Comparison of ENCODE assay signal across 8 mouse cellular contexts in the genomic region with DNA sequence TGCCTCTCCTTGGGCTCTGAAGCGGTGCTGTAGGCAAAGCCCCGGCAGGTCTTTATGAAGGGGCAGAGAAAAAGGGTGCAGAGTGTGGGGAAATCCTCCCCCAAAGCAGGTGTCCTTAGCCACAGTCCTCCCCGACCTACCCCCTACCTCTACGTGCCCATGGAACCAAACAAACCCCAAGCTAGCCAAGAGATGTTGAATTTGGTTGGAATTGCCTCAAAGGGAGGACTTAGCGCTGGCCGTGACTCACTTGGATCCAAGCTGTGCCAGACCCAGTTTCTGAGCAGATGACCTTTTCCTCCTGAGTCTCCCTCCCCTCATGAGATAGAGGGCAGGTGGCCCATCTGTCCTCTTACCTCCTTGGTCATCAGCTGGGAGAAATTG.
DNase-seq lines count a peak whose midpoint lies in the region; ATAC-seq lines count a peak whose summit lies in the region.

No protein-coding gene starts in this region.

- H3K36me3 ChIP-seq in forebrain, embryonic 10.5 days (replicated peaks) = no peaks in the 10 kb centered on the region
- no peaks in the 10 kb centered on the region for H3K36me3 ChIP-seq in forebrain, embryonic 15.5 days
- no peaks in the 10 kb centered on the region for H3K36me3 ChIP-seq in limb, embryonic 15.5 days

- no peak for ATAC-seq in forebrain, embryonic 15.5 days (replicated peaks)
- no peak for ATAC-seq in limb, embryonic 15.5 days (ENCODE audit: insufficient number of reproducible peaks, low FRiP score, low TSS enrichment, low read depth)
- ATAC-seq in monocyte, adult 5-6 weeks (replicated peaks; ENCODE audit: insufficient number of reproducible peaks, low FRiP score, low TSS enrichment, poor library complexity, severe bottlenecking) = no peak

- H3K27me3 ChIP-seq in forebrain, embryonic 10.5 days (ENCODE audit: poor library complexity, severe bottlenecking) = peaks cover 6% of the 10 kb centered on the region; the same call in 1 of the 2 replicates
- no peaks in the 10 kb centered on the region for H3K27me3 ChIP-seq in forebrain, embryonic 15.5 days
- H3K27me3 ChIP-seq in limb, embryonic 15.5 days = peaks cover 8% of the 10 kb centered on the region; the same call in 1 of the 2 replicates

- no peak overlapping the region for H3K9ac ChIP-seq in forebrain, embryonic 15.5 days (replicated peaks)
- H3K9ac ChIP-seq in limb, embryonic 15.5 days = no peak overlapping the region

- no peak overlapping the region for H3K4me3 ChIP-seq in forebrain, embryonic 10.5 days
- no peak overlapping the region for H3K4me3 ChIP-seq in forebrain, embryonic 15.5 days
- no peak overlapping the region for H3K4me3 ChIP-seq in limb, embryonic 15.5 days

- peaks cover 41% of the 10 kb centered on the region for H3K4me1 ChIP-seq in forebrain, embryonic 10.5 days
- peaks cover 15% of the 10 kb centered on the region for H3K4me1 ChIP-seq in forebrain, embryonic 15.5 days
- peaks cover 23% of the 10 kb centered on the region for H3K4me1 ChIP-seq in limb, embryonic 15.5 days

- H3K4me2 ChIP-seq in forebrain, embryonic 15.5 days (replicated peaks) = no peak overlapping the region
- 0 out of 2 replicates have a peak overlapping the region, but pooled peaks have one; percentile 12 for H3K4me2 ChIP-seq in limb, embryonic 15.5 days

- DNase-seq in forebrain, embryonic 10.5 days (ENCODE audit: extremely low spot score, low spot score) = no peak
- DNase-seq in Muller cell, postnatal 12 days (ENCODE audit: inconsistent ontology term) = peak; percentile 32
- peak; percentile 56 to 62 for DNase-seq in cerebellum, postnatal 36 days
- DNase-seq in kidney, adult 18-20 months = no peak
- no peak for DNase-seq in layer of hippocampus, adult 9-11 months

- WGBS in forebrain, embryonic 10.5 days = 74% methylated on average over 6 of the region's 6 CpGs
- WGBS in forebrain, embryonic 15.5 days = 62% methylated on average over 6 of the region's 6 CpGs
- WGBS in limb, embryonic 15.5 days = 41% methylated on average over 6 of the region's 6 CpGs

- H3K9me3 ChIP-seq in forebrain, embryonic 10.5 days = no peaks in the 10 kb centered on the region
- no peaks in the 10 kb centered on the region for H3K9me3 ChIP-seq in forebrain, embryonic 15.5 days
- H3K9me3 ChIP-seq in limb, embryonic 15.5 days = no peaks in the 10 kb centered on the region

- peak overlapping the region; percentile 80 for H3K27ac ChIP-seq in forebrain, embryonic 10.5 days
- H3K27ac ChIP-seq in forebrain, embryonic 15.5 days (replicated peaks) = no peak overlapping the region
- H3K27ac ChIP-seq in limb, embryonic 15.5 days = 0 out of 2 replicates have a peak overlapping the region, but pooled peaks have one; percentile 57

Comparison
In these comparisons a context has a peak if more than half of its experiments do, and no peak if none do; other contexts are left out.
1. DNase-seq: peak in Muller cell, postnatal 12 days (single experiment) and cerebellum, postnatal 36 days (2 of 2); none in forebrain, embryonic 10.5 days (single experiment), kidney, adult 18-20 months (single experiment) and layer of hippocampus, adult 9-11 months (single experiment).